Comparison of ENCODE assay signal across 30 mouse cellular contexts in the genomic region with DNA sequence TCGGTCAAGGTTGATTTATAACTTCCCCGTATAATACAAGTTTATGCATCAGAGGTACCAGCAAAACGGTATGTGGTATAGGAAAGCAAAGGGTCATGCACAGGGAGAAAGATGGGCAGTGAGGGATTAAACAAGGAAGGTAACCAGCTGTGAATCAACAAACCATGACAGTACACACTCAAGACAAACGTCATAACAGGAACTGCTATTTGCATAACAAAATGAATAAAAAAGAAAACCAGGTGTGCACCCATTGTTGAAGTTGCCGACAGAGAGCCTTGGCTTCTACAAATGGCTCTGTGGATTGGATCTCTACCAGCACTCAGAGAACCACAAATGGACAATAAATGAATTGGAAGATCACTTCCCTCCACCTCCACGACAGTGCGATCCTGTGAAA.
"Had no signal": no experiment of that assay in that cellular context is flagged by ENCODE, and none has a peak within 500 bp of the region (broad histone marks: within the 10 kb centered on the region; RNA-seq: fewer than 3 reads in every experiment).

No protein-coding gene starts in this region.

- H3K4me2 ChIP-seq: limb, embryonic 12.5 days; limb, embryonic 13.5 days; limb, embryonic 15.5 days; liver, embryonic 11.5 days; liver, embryonic 12.5 days; liver, embryonic 13.5 days; liver, embryonic 15.5 days; lung, embryonic 14.5 days; lung, embryonic 15.5 days; midbrain, embryonic 11.5 days; midbrain, embryonic 12.5 days; midbrain, embryonic 13.5 days; midbrain, embryonic 15.5 days; neural tube, embryonic 12.5 days had no signal

- H3K27ac ChIP-seq: limb, embryonic 10.5 days; limb, embryonic 12.5 days; limb, embryonic 13.5 days; limb, embryonic 15.5 days; liver, embryonic 12.5 days; liver, embryonic 13.5 days; liver, embryonic 14.5 days; liver, embryonic 15.5 days; lung, embryonic 15.5 days; macrophage; midbrain, embryonic 10.5 days; midbrain, embryonic 12.5 days; midbrain, embryonic 13.5 days; midbrain, embryonic 15.5 days; neural tube, embryonic 12.5 days had no signal

- H3K4me1 ChIP-seq: liver, embryonic 12.5 days; liver, embryonic 13.5 days; liver, embryonic 15.5 days; lung, embryonic 15.5 days; megakaryocyte, embryonic 14.5 days; midbrain, embryonic 12.5 days; midbrain, embryonic 13.5 days; neural tube, embryonic 12.5 days had no signal

- H3K27me3 ChIP-seq: limb, embryonic 12.5 days; limb, embryonic 13.5 days; limb, embryonic 15.5 days; liver, embryonic 12.5 days; liver, embryonic 13.5 days; liver, embryonic 15.5 days; lung, embryonic 15.5 days; megakaryocyte, embryonic 14.5 days; midbrain, embryonic 12.5 days; midbrain, embryonic 13.5 days; midbrain, embryonic 15.5 days; neural tube, embryonic 12.5 days had no signal

- H3K36me3 ChIP-seq: limb, embryonic 10.5 days; limb, embryonic 12.5 days; limb, embryonic 13.5 days; limb, embryonic 15.5 days; liver, embryonic 12.5 days; liver, embryonic 13.5 days; liver, embryonic 15.5 days; lung, embryonic 15.5 days; midbrain, embryonic 10.5 days; midbrain, embryonic 12.5 days; midbrain, embryonic 13.5 days; midbrain, embryonic 15.5 days; neural tube, embryonic 12.5 days had no signal

- DNase-seq: left cerebral cortex, postnatal 4 days; liver; liver, embryonic 13.5 days; liver, postnatal 0 days; lung, adult 18-20 months; lung, adult 2 months; lung, embryonic 14.5 days; lung, postnatal 10 days; lung, postnatal 14 days; lung, postnatal 36 days; lung, postnatal 4 days; midbrain, embryonic 14.5 days had no signal

- H3K4me3 ChIP-seq: limb, embryonic 10.5 days; limb, embryonic 12.5 days; limb, embryonic 13.5 days; limb, embryonic 15.5 days; liver, embryonic 12.5 days; liver, embryonic 13.5 days; liver, embryonic 15.5 days; lung, embryonic 15.5 days; megakaryocyte, embryonic 14.5 days; midbrain, embryonic 10.5 days; midbrain, embryonic 12.5 days; midbrain, embryonic 13.5 days; midbrain, embryonic 15.5 days; myocyte; neural tube, embryonic 12.5 days had no signal

- H3K9me3 ChIP-seq: limb, embryonic 10.5 days; limb, embryonic 12.5 days; limb, embryonic 15.5 days; liver, embryonic 12.5 days; liver, embryonic 13.5 days; liver, embryonic 15.5 days; lung, embryonic 15.5 days; midbrain, embryonic 12.5 days; midbrain, embryonic 13.5 days; midbrain, embryonic 15.5 days; neural tube, embryonic 12.5 days had no signal

- H3K9ac ChIP-seq: limb, embryonic 12.5 days; limb, embryonic 13.5 days; limb, embryonic 15.5 days; liver, embryonic 12.5 days; liver, embryonic 13.5 days; liver, embryonic 14.5 days; liver, embryonic 15.5 days; liver, postnatal 0 days; lung, embryonic 14.5 days; lung, embryonic 15.5 days; midbrain, embryonic 12.5 days; midbrain, embryonic 13.5 days; midbrain, embryonic 15.5 days; neural tube, embryonic 12.5 days had no signal
